Mouse (Mus musculus) liver, embryonic 14.5 days (tissue): Measurements from ENCODE around the gene Prss33. TPM values are rescaled to one million over a fixed set of nuclear protein-coding genes. Genes with fewer than 3 reads are reported as not detected.

Experiments used
- ATAC-seq: fragments of 200-750 bp; cut with Nextera tagmentation; 2 replicates; pipeline ENCODE4 v1.8.0; 2017; ENCODE audit warnings: moderate number of reproducible peaks, mild to moderate bottlenecking, moderate library complexity; ENCODE audit not compliant: insufficient read depth
- DNase-seq, 3 experiments: peaks; one replicate each; pipeline ENCODE4 v3.0.0-alpha.2; 2012 to 2013; ENCODE audit warnings: low read depth in 3 of 3, low spot score in 3 of 3
- H3K27ac ChIP-seq: fragments of 300-500 bp; sonication (generic); 2 replicates; pipeline ENCODE4 v1.5.1; 2014; ENCODE audit warnings: moderate library complexity, mild to moderate bottlenecking, control low read depth, inconsistent platforms
- H3K27me3 ChIP-seq: fragments of 300-500 bp; sonication (generic); 2 replicates; pipeline ENCODE4 v1.6.1; 2014; ENCODE audit warnings: mild to moderate bottlenecking, low read length, moderate library complexity; ENCODE audit not compliant: control insufficient read depth, insufficient read depth
- H3K36me3 ChIP-seq: fragments of 300-500 bp; sonication (generic); replicated peaks from 2 replicates; pipeline ENCODE4 v1.6.1; 2014; ENCODE audit warnings: low read depth; ENCODE audit not compliant: control insufficient read depth, insufficient read depth
- H3K4me1 ChIP-seq, 2 experiments: fragments of 200-500 bp in 1 of 2; fragments of 300-500 bp in 1 of 2; sonication (generic) in 1 of 2; replicated peaks; 2 replicates each; pipeline ENCODE4 v1.6.1; 2012 to 2014; ENCODE audit warnings: antibody characterized with exemption in 1 of 2, inconsistent platforms in 1 of 2, low read length in 1 of 2; ENCODE audit not compliant: control insufficient read depth in 2 of 2, insufficient read depth in 2 of 2
- H3K4me2 ChIP-seq: fragments of 300-500 bp; sonication (generic); 2 replicates; pipeline ENCODE4 v1.6.1; 2014; ENCODE audit warnings: low read depth, mild to moderate bottlenecking, control low read depth, moderate library complexity
- H3K4me3 ChIP-seq, 2 experiments: fragments of 200-500 bp in 1 of 2; fragments of 300-500 bp in 1 of 2; sonication (generic) in 1 of 2; 2 replicates each; pipeline ENCODE4 v1.5.1; 2012 to 2014; ENCODE audit warnings: low read depth in 2 of 2, low read length in 2 of 2, mild to moderate bottlenecking in 2 of 2, control low read depth in 1 of 2, inconsistent platforms in 1 of 2, moderate library complexity in 1 of 2; ENCODE audit not compliant: insufficient read depth in 1 of 2
- H3K9ac ChIP-seq: fragments of 300-500 bp; sonication (generic); replicated peaks from 2 replicates; pipeline ENCODE4 v1.6.1; 2014; ENCODE audit warnings: mild to moderate bottlenecking, control low read depth, moderate library complexity
- H3K9me3 ChIP-seq: fragments of 300-500 bp; sonication (generic); 2 replicates; pipeline ENCODE4 v1.6.1; 2016; ENCODE audit warnings: low read length, mixed read lengths; ENCODE audit not compliant: control insufficient read depth
- CTCF ChIP-seq: IDR thresholded peaks from 2 replicates; pipeline ENCODE4 v1.5.1; 2016; ENCODE audit warnings: antibody characterized with exemption, low read depth, control low read depth
- EP300 ChIP-seq: IDR thresholded peaks from 2 replicates; pipeline ENCODE4 v1.6.1; 2016; ENCODE audit warnings: antibody characterized with exemption, low read depth
- WGBS: fragments of 180-500 bp; shearing (Covaris S2); extraction: QIAGEN DNeasy Blood & Tissue Kit; methylation state at CpG from one replicate; pipeline ENCODE4 v1.1.7; 2014; ENCODE audit not compliant: insufficient replicate concordance; 5-methylcytosine and 5-hydroxymethylcytosine counted together
- microRNA-seq: library from miRNA; unstranded; fragments of <30 nt; microRNA quantifications from one replicate; pipeline ENCODE4, GENCODE M21; 2016
- polyA plus RNA-seq, 2 experiments: library from polyadenylated mRNA; depleted of rRNA in 1 of 2; stranded (reverse) in 1 of 2; unstranded in 1 of 2; fragments of >200 nt; fragmentation: Nextera tagmentation in 1 of 2; extraction: Ambion mirVana in 1 of 2; gene quantifications; 2 replicates each; pipeline versions ENCODE4 v1.2.1 to v1.2.3; 2012 to 2014

The Prss33 gene
- polyA plus RNA-seq, 2 experiments, result not detected

DNA sequence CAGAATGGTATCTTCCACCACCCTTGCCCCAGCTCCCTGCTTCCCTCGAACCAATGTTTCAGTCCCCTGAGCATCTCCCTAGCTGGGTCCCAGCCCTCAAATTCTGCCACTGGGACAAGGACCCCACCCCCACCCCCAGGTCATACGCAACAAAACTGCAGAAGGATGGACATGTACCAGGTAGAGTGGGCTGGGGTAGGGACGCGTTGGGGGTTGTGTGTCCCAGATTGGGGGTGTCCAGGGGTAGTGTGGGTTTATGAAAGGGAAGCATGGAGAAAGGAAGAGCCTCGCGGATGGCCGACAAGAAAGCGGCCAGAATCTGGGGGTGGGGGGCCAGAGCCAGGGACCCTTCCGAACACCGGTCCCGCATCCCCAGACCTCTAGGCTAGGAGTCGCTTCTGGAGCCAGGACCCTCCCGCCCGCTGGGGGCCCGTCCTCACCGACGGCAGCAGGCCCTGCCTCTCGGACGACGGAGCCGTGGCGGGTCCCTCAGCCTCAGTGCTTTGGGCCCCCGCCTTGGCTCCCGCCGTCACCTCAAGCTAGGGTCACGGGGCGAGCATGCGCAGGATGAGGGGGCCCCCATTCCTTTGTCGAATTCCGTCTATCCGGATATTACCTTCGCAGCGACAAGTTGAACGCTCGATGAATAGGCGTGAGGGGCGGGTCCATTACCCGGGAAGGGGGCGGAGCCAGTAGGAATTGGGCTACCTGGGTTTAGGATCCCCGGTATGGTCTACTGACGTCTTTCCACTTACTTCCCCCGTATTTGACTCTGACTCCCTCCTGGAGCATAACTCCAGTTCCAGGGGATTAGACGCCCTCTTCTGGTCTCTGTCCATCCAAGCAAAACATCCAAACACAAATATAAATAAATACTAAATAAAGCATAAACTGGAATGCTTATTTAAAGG is 50.0 kb downstream of the Prss33 start, which contains the start of gene Flywch2:
Gene Flywch2, minus strand, starts transcription at position 521 of the 911 bp plus-strand sequence.
- WGBS, result 7% methylated on average over 42 of the region's 43 CpGs
- peaks cover 7 to 19% of the 10 kb centered on the region in 2 experiments for H3K4me1 ChIP-seq
- H3K27ac ChIP-seq, result no peak within 1 kb of the TSS
- TF ChIP-seq EP300 (no peak), CTCF (no peak; the same call in 1 of the 2 replicates)
- H3K9ac ChIP-seq, result peak within 1 kb of the TSS; percentile 49
- H3K4me2 ChIP-seq, result peak within 1 kb of the TSS; percentile 90
- peak; percentile 61 for ATAC-seq
- peak within 1 kb of the TSS; percentile 54 to 59 for H3K4me3 ChIP-seq
- no peaks in the 10 kb centered on the region for H3K36me3 ChIP-seq
- H3K27me3 ChIP-seq, result no peaks in the 10 kb centered on the region
- no peaks in the 10 kb centered on the region for H3K9me3 ChIP-seq
- peak; percentile 51 to 60 (median 58) for DNase-seq

DNA sequence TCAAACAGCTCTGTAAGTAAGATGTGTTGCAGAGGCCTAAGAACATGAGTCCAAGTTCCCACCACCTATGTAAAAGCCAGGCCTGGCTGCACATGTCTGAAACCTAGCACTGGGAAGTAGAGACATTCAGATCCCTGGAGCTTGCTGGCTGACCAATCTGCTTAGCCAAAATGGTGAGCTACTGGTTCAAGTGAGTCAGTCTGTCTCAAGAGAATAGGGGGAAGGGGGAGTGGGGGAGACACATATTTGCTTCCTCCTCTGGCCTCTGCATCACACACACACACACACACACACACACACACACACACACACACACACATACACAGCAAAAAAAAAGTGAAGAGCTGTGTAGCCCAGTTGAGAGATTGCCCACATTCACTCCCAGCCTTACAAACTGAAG is 52.5 kb downstream of the Prss33 start:
- Histone ChIP-seq H3K9me3 (no peaks in the 10 kb centered on the region), H3K27ac (no peak overlapping the region), H3K27me3 (no peaks in the 10 kb centered on the region), H3K4me1 (peaks cover 0 to 8% of the 10 kb centered on the region in 2 experiments; a peak in 3 of 4 replicates), H3K36me3 (no peaks in the 10 kb centered on the region), H3K4me3 (no peak overlapping the region), H3K9ac (no peak overlapping the region), H3K4me2 (no peak overlapping the region)
- no peak for ATAC-seq
- no peak for DNase-seq
- TF ChIP-seq EP300 (no peak), CTCF (no peak)

Small RNA genes lying within 50 kb of the gene (microRNA-seq; reads per million reads assigned to microRNA genes)
- gene Mir5125, result 2.1 reads per million

Other genes starting within 250 kb of the Prss33 start
- gene Zfp13, start 236.6 kb downstream of the Prss33 start, polyA plus RNA-seq (2012; rRNA removed), result 1.9 and 2.0 TPM in 2 replicates
- 1.3 TPM in 2 replicates for gene Zfp13, start 236.6 kb downstream of the Prss33 start, polyA plus RNA-seq (2014; fragmentation: Nextera tagmentation; extraction: Ambion mirVana)
- gene Zscan10, start 235.2 kb downstream of the Prss33 start, polyA plus RNA-seq (2012; rRNA removed), result not detected in 2 replicates
- not detected in 2 replicates for gene Zscan10, start 235.2 kb downstream of the Prss33 start, polyA plus RNA-seq (2014; fragmentation: Nextera tagmentation; extraction: Ambion mirVana)
- gene Mmp25, start 190.8 kb downstream of the Prss33 start, polyA plus RNA-seq (2012; rRNA removed), result 0.11 and 0.12 TPM in 2 replicates
- 0.11 TPM in 1 of 2 replicates, not detected in the other for gene Mmp25, start 190.8 kb downstream of the Prss33 start, polyA plus RNA-seq (2014; fragmentation: Nextera tagmentation; extraction: Ambion mirVana)
- 0.02 TPM in 2 replicates for gene Bicdl2, start 175.6 kb downstream of the Prss33 start, polyA plus RNA-seq (2012; rRNA removed)
- not detected in 2 replicates for gene Bicdl2, start 175.6 kb downstream of the Prss33 start, polyA plus RNA-seq (2014; fragmentation: Nextera tagmentation; extraction: Ambion mirVana)
- 11.3 and 15.3 TPM in 2 replicates for gene Hcfc1r1, start 162.5 kb downstream of the Prss33 start, polyA plus RNA-seq (2012; rRNA removed)
- 21.0 and 24.5 TPM in 2 replicates for gene Hcfc1r1, start 162.5 kb downstream of the Prss33 start, polyA plus RNA-seq (2014; fragmentation: Nextera tagmentation; extraction: Ambion mirVana)
- 14.8 and 17.2 TPM in 2 replicates for gene Thoc6, start 162.2 kb downstream of the Prss33 start, polyA plus RNA-seq (2012; rRNA removed)
- 21.4 and 21.5 TPM in 2 replicates for gene Thoc6, start 162.2 kb downstream of the Prss33 start, polyA plus RNA-seq (2014; fragmentation: Nextera tagmentation; extraction: Ambion mirVana)
- 1.4 and 1.7 TPM in 2 replicates for gene Tnfrsf12a, start 158.6 kb downstream of the Prss33 start, polyA plus RNA-seq (2012; rRNA removed)
- gene Tnfrsf12a, start 158.6 kb downstream of the Prss33 start, polyA plus RNA-seq (2014; fragmentation: Nextera tagmentation; extraction: Ambion mirVana), result 3.0 and 3.9 TPM in 2 replicates
- 0.64 and 0.68 TPM in 2 replicates for gene Cldn6, start 156.8 kb downstream of the Prss33 start, polyA plus RNA-seq (2012; rRNA removed)
- 0.15 and 0.50 TPM in 2 replicates for gene Cldn6, start 156.8 kb downstream of the Prss33 start, polyA plus RNA-seq (2014; fragmentation: Nextera tagmentation; extraction: Ambion mirVana)
- gene Cldn9, start 152.0 kb downstream of the Prss33 start, polyA plus RNA-seq (2012; rRNA removed), result 0.04 TPM in 2 replicates
- gene Cldn9, start 152.0 kb downstream of the Prss33 start, polyA plus RNA-seq (2014; fragmentation: Nextera tagmentation; extraction: Ambion mirVana), result 0.21 TPM in 1 of 2 replicates, not detected in the other
- 0.04 and 0.09 TPM in 2 replicates for gene 1520401A03Rik, start 113.3 kb downstream of the Prss33 start, polyA plus RNA-seq (2012; rRNA removed)
- not detected in 2 replicates for gene 1520401A03Rik, start 113.3 kb downstream of the Prss33 start, polyA plus RNA-seq (2014; fragmentation: Nextera tagmentation; extraction: Ambion mirVana)
- 29.6 and 35.0 TPM in 2 replicates for gene Pkmyt1, start 109.7 kb downstream of the Prss33 start, polyA plus RNA-seq (2012; rRNA removed)
- gene Pkmyt1, start 109.7 kb downstream of the Prss33 start, polyA plus RNA-seq (2014; fragmentation: Nextera tagmentation; extraction: Ambion mirVana), result 21.2 and 24.5 TPM in 2 replicates
- 3.6 and 5.7 TPM in 2 replicates for gene Paqr4, start 95.2 kb downstream of the Prss33 start, polyA plus RNA-seq (2012; rRNA removed)
- gene Paqr4, start 95.2 kb downstream of the Prss33 start, polyA plus RNA-seq (2014; fragmentation: Nextera tagmentation; extraction: Ambion mirVana), result 6.4 and 7.2 TPM in 2 replicates
- gene Kremen2, start 90.2 kb downstream of the Prss33 start, polyA plus RNA-seq (2012; rRNA removed), result 0.02 and 0.03 TPM in 2 replicates
- gene Kremen2, start 90.2 kb downstream of the Prss33 start, polyA plus RNA-seq (2014; fragmentation: Nextera tagmentation; extraction: Ambion mirVana), result not detected in 2 replicates
- gene Flywch1, start 64.5 kb downstream of the Prss33 start, polyA plus RNA-seq (2012; rRNA removed), result 4.0 and 4.3 TPM in 2 replicates
- gene Flywch1, start 64.5 kb downstream of the Prss33 start, polyA plus RNA-seq (2014; fragmentation: Nextera tagmentation; extraction: Ambion mirVana), result 6.6 and 7.4 TPM in 2 replicates
- gene Flywch2, start 50.0 kb downstream of the Prss33 start, polyA plus RNA-seq (2012; rRNA removed), result 0.57 and 0.79 TPM in 2 replicates
- 0.85 and 1.0 TPM in 2 replicates for gene Flywch2, start 50.0 kb downstream of the Prss33 start, polyA plus RNA-seq (2014; fragmentation: Nextera tagmentation; extraction: Ambion mirVana)
- 136 and 152 TPM in 2 replicates for gene Srrm2, start 45.5 kb downstream of the Prss33 start, polyA plus RNA-seq (2012; rRNA removed)
- 107 and 120 TPM in 2 replicates for gene Srrm2, start 45.5 kb downstream of the Prss33 start, polyA plus RNA-seq (2014; fragmentation: Nextera tagmentation; extraction: Ambion mirVana)
- 277 and 284 TPM in 2 replicates for gene Elob, start 6.9 kb downstream of the Prss33 start, polyA plus RNA-seq (2012; rRNA removed)
- 519 and 544 TPM in 2 replicates for gene Elob, start 6.9 kb downstream of the Prss33 start, polyA plus RNA-seq (2014; fragmentation: Nextera tagmentation; extraction: Ambion mirVana)
- gene Prss32, start 7.8 kb upstream of the Prss33 start, polyA plus RNA-seq (2012; rRNA removed), result 0.06 TPM in 1 of 2 replicates, not detected in the other
- gene Prss32, start 7.8 kb upstream of the Prss33 start, polyA plus RNA-seq (2014; fragmentation: Nextera tagmentation; extraction: Ambion mirVana), result not detected in 2 replicates
- 0.09 and 0.18 TPM in 2 replicates for gene Prss41, start 8.1 kb upstream of the Prss33 start, polyA plus RNA-seq (2012; rRNA removed)
- 0.06 TPM in 1 of 2 replicates, not detected in the other for gene Prss41, start 8.1 kb upstream of the Prss33 start, polyA plus RNA-seq (2014; fragmentation: Nextera tagmentation; extraction: Ambion mirVana)
- not detected in 2 replicates for gene Prss21, start 32.0 kb upstream of the Prss33 start, polyA plus RNA-seq (2012; rRNA removed)
- not detected in 2 replicates for gene Prss21, start 32.0 kb upstream of the Prss33 start, polyA plus RNA-seq (2014; fragmentation: Nextera tagmentation; extraction: Ambion mirVana)
- gene Dcpp1, start 44.8 kb upstream of the Prss33 start, polyA plus RNA-seq (2012; rRNA removed), result not detected in 2 replicates
- gene Dcpp1, start 44.8 kb upstream of the Prss33 start, polyA plus RNA-seq (2014; fragmentation: Nextera tagmentation; extraction: Ambion mirVana), result not detected in 2 replicates
- not detected in 2 replicates for gene Dcpp2, start 44.8 kb upstream of the Prss33 start, polyA plus RNA-seq (2012; rRNA removed)
- not detected in 2 replicates for gene Dcpp2, start 44.8 kb upstream of the Prss33 start, polyA plus RNA-seq (2014; fragmentation: Nextera tagmentation; extraction: Ambion mirVana)
- not detected in 2 replicates for gene Dcpp3, start 81.4 kb upstream of the Prss33 start, polyA plus RNA-seq (2012; rRNA removed)
- gene Dcpp3, start 81.4 kb upstream of the Prss33 start, polyA plus RNA-seq (2014; fragmentation: Nextera tagmentation; extraction: Ambion mirVana), result not detected in 2 replicates
- not detected in 2 replicates for gene Sbp, start 105.6 kb upstream of the Prss33 start, polyA plus RNA-seq (2012; rRNA removed)
- not detected in 2 replicates for gene Sbp, start 105.6 kb upstream of the Prss33 start, polyA plus RNA-seq (2014; fragmentation: Nextera tagmentation; extraction: Ambion mirVana)
- not detected in 2 replicates for gene Sbpl, start 119.2 kb upstream of the Prss33 start, polyA plus RNA-seq (2012; rRNA removed)
- gene Sbpl, start 119.2 kb upstream of the Prss33 start, polyA plus RNA-seq (2014; fragmentation: Nextera tagmentation; extraction: Ambion mirVana), result not detected in 2 replicates
- 0.07 and 0.13 TPM in 2 replicates for gene Prss30, start 144.5 kb upstream of the Prss33 start, polyA plus RNA-seq (2012; rRNA removed)
- gene Prss30, start 144.5 kb upstream of the Prss33 start, polyA plus RNA-seq (2014; fragmentation: Nextera tagmentation; extraction: Ambion mirVana), result 0.06 TPM in 1 of 2 replicates, not detected in the other
- not detected in 2 replicates for gene Prss22, start 162.0 kb upstream of the Prss33 start, polyA plus RNA-seq (2012; rRNA removed)
- gene Prss22, start 162.0 kb upstream of the Prss33 start, polyA plus RNA-seq (2014; fragmentation: Nextera tagmentation; extraction: Ambion mirVana), result not detected in 2 replicates
- not detected in 2 replicates for gene Prss27, start 202.1 kb upstream of the Prss33 start, polyA plus RNA-seq (2012; rRNA removed)
- not detected in 2 replicates for gene Prss27, start 202.1 kb upstream of the Prss33 start, polyA plus RNA-seq (2014; fragmentation: Nextera tagmentation; extraction: Ambion mirVana)
- 9.3 and 10.0 TPM in 2 replicates for gene Kctd5, start 237.4 kb upstream of the Prss33 start, polyA plus RNA-seq (2012; rRNA removed)
- gene Kctd5, start 237.4 kb upstream of the Prss33 start, polyA plus RNA-seq (2014; fragmentation: Nextera tagmentation; extraction: Ambion mirVana), result 10.9 and 11.3 TPM in 2 replicates